Mouse (Mus musculus): Measurements from ENCODE around the gene Fez2.
A peak's percentile ranks its signal among the peaks of the same experiment; 100 is the strongest.

Gene Fez2

GRCm38 (mm10) chr17:78407581-78407980 is 10.4 kb downstream of the Fez2 start:
- DNase-seq = no peak

DNA sequence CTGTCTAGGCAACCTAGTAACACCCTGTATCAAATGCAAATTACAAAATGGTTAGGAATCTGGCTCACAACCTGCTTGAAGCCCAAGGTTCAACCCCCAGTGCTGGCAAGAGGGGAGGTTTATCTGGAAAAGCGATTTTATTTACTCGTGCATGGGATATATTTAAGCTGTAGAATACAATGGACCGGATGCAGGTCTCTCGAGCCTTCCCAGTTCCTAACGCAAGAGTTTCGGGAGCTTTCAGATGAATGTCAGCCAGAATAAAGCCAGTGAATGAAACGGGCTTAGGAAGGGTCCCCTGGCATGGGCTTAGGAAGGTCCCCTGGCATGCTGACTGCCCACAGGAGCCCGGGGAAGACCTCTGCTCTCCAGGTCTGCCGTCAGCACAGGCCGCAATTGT is 11.1 kb downstream of the Fez2 start:
- DNase-seq = no peak

- DNase-seq = no peak
Observed at GRCm38 (mm10) chr17:78405336-78405735, 12.6 kb downstream of the Fez2 start.

DNA sequence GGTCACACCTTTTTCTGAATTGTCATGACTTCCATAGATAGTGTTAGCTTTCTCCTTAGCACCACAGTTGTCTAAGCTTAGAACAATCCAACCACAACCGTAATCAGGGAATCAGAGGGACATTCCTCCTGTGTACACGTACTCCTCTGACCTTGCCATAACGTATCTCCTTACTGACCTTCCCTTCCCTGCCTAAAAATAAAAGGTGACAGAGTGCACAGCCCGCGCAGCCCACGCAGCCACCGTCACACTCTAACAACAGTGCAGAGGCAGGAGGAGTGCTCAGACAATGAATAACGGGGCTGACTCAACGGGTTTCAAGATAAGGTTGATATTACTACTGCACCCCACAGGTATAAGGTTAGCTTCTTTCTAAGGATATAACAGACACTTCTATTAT is 14.1 kb downstream of the Fez2 start:
- no peak for DNase-seq

GRCm38 (mm10) chr17:78403229-78403628 is 14.7 kb downstream of the Fez2 start:
- no peak for DNase-seq

- no peak for DNase-seq
Observed at GRCm38 (mm10) chr17:78402174-78402573, 15.8 kb downstream of the Fez2 start.

DNA sequence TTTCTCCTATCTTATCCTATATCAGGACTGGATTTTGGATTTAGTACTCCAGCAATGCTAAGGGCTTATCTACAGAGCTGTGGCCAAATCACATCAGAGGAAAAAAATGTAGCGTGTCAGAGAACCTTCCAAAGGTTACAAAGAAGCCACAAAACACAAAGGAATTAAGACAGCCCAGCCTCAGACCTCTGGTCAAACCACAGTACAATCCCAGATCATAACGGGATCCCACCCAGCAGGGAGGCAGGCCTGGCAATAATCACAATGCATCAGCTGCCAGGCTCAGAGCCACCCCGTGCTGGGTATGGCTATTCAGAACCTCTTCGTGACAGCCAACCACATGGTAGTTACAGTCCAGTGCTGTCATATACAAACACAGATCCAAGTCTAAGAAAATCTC is 16.2 kb downstream of the Fez2 start:
- DNase-seq = no peak

DNA sequence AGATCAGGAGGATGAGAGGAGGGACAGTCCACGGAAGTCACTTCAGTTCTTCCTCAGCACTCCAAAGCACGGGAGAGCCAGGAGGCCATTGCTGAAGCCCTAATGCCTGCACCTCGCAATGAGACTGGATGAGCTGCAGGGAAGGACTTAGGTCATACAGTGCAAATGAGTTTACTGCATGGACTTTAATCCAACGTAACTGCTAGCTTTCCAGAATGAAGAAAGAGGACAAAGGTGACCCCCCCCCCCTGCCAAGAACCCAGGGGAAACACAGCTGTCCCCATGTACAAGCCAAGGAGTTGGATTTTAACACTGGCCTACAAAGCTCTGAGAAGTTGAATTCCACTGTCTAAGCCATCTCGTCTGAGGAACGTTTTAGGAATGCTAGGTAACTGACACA is 16.6 kb downstream of the Fez2 start:
- DNase-seq = no peak

DNA sequence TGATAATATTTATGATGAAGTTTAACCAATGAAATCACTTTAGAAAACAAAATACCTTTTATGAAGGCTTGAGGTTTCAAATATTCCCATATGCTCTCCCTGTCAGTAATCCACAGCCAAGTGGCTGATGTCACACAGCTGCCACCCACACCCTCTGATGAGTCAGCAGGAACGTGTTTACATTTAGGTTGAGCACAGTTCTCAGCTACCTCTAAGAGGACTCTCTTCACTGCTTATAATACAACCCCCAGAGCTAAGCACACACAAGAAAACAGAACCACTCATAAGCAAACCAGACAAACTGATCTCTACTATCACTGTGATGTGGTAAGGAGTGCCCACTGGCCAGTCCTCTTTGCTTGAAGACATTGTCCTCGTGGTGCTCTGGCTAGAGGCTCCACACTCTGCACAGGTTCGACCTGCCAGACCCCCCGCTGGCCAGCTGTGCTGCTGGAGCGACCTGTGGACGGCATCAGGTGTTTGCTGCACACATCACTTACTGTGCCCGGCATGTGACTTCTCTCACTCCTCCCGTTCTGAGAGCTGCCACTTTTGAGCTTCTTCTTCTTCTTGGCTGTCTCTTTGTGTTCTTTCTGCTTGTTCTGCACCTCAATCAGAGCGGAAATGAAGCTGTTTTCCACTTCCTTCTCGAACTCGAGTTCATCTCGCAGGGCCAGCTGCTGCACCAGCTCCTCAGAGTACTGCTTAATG is 17.7 kb downstream of the Fez2 start:
- DNase-seq = peak; percentile 39 to 52

GRCm38 (mm10) chr17:78392401-78393087 is 25.4 kb downstream of the Fez2 start:
- no peak for DNase-seq

- DNase-seq = no peak
Observed at GRCm38 (mm10) chr17:78389573-78389972, 28.4 kb downstream of the Fez2 start.

DNA sequence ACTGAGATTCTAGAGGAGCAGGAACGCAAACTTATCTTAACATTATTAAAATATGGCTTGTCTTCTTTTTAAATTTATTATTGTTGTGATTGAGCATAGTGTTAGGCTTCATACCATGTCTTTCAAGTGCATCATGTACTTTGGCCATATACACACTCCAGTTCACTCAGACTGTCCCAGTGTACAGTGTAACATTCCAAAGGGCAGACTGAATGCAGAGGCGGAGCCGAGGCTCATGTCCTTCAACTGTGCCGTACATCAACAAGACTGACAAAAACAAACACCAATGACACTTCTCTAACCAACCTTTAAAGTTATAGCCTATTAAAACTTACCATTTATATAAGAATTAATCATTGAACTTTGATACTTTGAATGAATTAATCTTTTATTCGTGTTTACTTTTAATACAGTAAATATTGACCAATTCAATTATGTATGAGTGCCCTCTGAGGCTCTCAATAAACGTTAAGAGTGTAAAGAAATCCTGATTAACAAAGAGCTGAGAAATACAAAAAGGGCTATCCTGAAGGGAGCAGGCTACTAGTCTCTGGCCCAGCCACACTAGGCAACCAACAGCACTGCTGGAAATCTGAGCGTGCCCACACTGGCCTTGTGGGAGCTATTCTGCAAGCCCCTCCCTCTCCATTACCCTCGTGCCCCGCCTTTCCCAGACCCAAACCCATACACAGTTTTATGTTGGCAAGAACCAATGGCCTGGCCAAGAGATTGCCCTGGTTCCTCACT is 29.7 kb downstream of the Fez2 start:
- DNase-seq = no peak

GRCm38 (mm10) chr17:78387665-78388064 is 30.3 kb downstream of the Fez2 start:
- DNase-seq = no peak

- no peak for DNase-seq
Observed at GRCm38 (mm10) chr17:78382321-78382720, 35.6 kb downstream of the Fez2 start.

DNA sequence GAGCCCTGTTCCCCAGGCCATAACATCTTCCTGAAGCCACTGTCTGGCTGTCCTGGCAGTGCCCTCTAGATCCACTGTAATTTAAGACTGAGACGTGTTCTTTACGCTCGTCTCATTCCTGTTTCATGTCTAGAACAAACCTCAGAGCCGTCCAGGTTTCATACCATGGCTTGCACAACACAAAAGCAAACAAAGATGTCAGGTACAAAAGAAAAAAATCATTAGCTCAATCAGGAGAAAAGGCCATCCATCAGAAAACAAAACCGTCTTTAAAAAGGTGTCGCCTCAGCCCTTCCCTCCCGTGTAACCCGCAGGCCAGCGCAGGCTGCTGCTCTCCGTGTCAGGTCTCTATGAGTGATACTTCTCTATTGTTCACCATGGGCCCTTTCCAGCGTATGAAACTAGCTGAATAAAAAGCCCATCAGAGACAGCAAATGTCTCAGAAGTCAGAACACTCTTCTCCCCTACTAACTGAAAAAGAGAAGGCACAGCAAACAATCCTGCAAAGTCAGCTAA is 38.2 kb downstream of the Fez2 start:
- no peak for DNase-seq

DNA sequence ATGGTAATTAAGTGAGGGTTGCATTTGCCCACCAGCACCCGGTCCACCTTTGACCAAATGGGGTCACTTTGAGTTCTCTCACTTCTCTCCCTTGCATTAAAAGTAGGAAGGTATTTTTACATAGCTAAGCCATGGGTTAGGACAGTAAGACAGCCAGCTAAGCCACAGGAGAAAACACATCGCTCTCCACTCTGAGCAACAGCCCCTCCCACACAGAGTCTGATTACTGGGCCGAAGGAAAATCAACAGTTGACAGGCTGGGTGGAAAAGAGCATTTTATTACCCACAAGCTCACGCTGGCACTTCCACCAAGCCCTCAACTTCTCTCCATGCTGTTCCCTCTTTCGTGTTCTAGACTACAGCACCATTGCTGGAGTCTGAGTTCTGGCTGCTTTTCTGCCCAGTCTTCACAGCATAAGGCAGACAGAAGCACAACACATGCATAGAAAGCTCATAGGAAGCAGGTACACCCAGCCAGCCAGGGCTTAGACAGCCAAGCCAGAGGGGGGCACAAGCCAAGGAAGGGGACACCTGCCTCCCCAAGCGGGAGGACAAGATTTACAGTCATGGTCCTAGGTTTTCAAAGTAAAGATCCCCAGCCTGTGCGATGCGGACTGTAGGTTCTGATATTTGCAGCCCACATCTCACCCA is 38.7 kb downstream of the Fez2 start:
- no peak for DNase-seq

GRCm38 (mm10) chr17:78376587-78376986 is 41.4 kb downstream of the Fez2 start:
- no peak for DNase-seq

DNA sequence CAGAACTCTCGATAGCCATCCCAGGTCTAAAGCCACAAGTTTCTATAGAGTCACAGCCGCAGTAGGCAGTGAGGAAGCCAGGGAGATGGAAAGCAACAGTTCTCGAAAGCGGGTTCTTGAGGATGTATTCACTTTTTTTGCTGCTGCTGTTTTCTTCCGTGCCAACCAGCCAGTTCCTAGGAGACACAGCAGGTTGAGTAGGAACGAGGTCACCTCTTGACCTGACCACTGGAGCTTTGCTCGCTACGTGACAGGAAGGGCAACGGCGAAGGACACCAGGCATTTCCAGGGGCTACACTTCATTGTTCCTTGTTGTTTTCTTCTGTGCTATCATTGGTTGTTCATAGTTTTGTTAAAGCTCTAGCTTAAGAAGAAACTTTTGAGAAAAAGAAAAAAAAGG is 43.2 kb downstream of the Fez2 start:
- DNase-seq = no peak

DNA sequence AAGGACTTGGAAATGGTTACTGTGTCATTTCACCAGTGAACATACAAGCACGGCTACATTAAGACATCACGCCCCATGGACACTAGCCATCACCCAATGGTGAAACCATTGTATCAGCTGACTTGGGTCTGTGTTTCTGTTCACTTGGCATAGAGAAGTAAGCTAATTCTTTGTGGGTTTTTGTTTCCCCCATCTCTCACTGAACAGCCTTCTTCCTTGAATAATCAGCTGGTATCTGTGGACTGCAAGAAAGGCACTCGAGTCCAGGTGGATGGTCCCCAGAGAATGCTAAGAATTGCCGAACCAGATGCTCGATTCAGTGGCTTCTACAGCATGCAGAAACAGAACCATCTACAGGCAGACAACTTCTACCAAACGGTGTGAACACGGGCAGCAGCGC is 44.1 kb downstream of the Fez2 start:
- DNase-seq = no peak

GRCm38 (mm10) chr17:78373174-78373573 is 44.8 kb downstream of the Fez2 start:
- no peak for DNase-seq

GRCm38 (mm10) chr17:78370445-78370844 is 47.5 kb downstream of the Fez2 start:
- no peak for DNase-seq

DNA sequence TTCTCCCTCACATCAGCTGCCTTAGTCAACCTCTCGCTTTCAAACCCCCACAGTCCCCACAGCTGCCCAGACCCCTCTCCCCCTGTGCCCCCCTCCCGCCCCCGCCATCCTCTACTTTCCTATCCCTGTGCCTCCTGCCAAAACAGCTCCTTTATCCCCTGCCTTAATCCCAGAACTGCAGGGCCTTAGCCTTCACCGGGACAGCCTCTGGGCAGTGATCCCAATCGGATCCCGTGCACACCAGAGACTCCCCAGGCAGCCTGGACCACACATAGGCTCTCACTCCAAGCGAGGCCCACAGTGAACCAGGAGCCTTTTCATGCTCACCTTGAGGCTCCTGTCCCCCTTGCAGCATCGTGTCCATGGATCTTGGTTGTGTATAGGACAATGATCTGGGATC is 49.5 kb downstream of the Fez2 start:
- DNase-seq = no peak

DNA sequence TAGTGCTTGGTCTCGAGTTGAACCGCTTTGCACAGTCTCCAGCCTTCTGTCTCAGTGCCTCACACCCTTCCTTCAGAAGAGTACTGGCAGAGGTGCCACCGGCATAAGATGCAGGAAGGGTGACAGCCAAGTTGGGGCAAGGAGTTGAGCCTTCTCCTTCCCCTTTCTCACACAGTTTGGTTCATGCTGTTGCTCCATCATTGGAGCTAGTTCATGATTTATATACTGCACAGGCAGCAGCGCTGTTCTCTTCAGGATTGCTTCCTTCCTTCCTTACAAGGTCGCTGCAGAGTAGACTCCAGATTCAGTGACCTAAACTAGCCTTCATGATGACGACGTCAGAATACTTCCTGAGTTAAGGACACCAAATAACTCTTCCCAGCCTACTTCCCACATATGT is 51.9 kb downstream of the Fez2 start:
- no peak for DNase-seq
